Mouse (Mus musculus) G1E-ER4 (cell line): Measurements from ENCODE around the gene Lrpprc. TPM values are rescaled to one million over a fixed set of nuclear protein-coding genes. Genes with fewer than 3 reads are reported as not detected.

Experiments used
- GATA1 ChIP-seq: IDR thresholded peaks from one replicate; pipeline ENCODE4 v1.8.0; 2012; ENCODE audit warnings: low read length, inconsistent platforms
- polyA plus RNA-seq: library from polyadenylated mRNA; stranded (reverse); fragments of >175 nt; gene quantifications from 2 replicates; pipeline ENCODE4 v1.2.3, GENCODE M21; 2012

The Lrpprc gene
- 11.9 and 19.9 TPM in 2 replicates for polyA plus RNA-seq

DNA sequence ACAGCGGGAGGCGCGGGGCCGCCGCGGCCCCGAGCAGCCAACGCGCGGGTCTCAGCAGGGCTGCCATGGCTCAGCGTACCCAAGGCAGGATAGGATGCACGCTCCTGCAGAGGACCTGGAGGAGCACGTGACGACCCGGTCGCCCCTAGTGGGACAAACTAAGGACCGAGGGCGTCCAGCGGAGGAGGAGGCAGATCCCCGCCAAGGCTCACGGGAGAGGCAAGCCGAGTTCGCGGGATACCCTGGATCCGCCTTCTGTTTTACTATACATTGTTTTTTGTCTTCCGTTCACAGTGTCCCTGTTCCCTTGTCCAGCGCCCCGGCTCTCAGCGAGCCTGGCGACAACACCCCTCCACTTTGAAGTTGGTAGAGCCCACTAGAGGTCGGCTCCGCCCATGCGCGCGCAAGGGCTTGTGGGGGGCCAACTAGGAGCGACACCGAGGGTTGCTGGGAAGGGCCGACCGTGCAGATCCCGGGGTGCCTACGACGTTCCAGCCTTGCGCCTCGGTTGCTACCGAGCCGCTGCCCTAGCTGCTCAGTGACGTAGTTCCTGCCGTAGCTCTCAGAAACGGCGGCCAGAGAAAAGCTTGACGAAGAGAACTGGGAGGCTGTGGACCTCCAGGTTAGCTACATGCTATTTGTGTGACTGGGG is at the start of gene Lrpprc:
Gene Lrpprc (minus strand): TSS at position 343 of the 652 bp plus-strand sequence.
- TF ChIP-seq GATA1, result no peak

DNA sequence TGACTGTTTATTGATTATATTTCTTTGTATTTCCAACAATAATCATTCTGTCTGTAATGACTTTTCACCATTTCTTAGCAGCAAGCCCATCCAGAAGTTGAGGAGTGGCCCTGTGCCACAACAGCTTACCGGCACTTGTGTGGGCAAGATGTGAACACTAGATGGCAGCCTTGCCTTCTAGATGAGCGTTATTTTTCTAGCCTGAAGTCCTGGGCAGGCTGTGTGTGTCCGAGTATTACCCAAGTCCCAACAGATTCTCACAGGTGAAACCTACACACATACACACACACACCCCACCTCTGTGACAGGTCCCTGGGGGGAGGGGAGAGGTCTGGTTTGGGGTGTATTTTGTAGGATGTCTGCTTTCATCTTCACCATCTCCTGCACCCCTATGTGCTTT is 47.2 kb upstream of the Lrpprc start:
- TF ChIP-seq GATA1, result no peak

DNA sequence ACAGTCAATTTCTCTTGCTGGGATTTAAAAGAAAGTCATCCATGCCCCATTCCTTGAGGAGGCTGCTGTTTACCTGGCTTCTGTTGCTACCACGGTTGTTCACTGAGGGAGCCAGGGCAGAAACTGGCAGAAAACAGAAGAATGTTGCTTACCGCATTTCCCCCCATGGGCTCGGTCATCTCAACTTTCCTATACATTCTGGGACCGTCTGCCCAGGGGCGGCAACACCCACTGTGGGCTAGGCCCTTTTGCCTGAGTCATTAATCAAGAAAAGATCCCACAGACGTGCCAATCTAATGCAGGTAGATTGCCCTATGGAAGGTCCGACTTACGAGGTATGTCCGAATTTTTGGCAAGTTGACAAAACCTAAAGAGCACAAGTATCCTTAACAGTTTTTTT is 44.7 kb upstream of the Lrpprc start:
- no peak for TF ChIP-seq GATA1

GRCm38 (mm10) chr17:84832346-84832745 is 41.8 kb upstream of the Lrpprc start:
- TF ChIP-seq GATA1, result no peak

- TF ChIP-seq GATA1, result no peak
These were observed 37.7 kb upstream of the Lrpprc start for GRCm38 (mm10) chr17:84828301-84828700.

DNA sequence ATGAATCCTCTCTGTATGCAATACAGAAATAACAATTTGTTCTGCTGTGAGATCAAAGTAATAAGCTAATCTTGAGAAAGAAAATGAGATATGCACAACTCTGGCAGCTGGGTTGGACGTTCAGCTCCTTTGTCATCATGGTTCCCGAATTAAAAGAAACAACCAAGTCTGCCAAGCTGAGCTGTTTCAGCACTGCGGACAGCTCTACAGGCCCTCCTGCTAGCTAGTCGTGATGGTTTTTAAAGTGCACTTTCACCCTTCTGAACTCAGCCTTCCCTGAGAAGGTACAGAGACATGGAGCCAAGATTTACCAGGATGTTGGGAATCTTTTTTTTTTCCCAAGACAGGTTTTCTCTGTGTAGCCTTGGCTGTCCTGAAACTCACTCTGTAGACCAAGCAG is 30.0 kb upstream of the Lrpprc start:
- no peak for TF ChIP-seq GATA1

DNA sequence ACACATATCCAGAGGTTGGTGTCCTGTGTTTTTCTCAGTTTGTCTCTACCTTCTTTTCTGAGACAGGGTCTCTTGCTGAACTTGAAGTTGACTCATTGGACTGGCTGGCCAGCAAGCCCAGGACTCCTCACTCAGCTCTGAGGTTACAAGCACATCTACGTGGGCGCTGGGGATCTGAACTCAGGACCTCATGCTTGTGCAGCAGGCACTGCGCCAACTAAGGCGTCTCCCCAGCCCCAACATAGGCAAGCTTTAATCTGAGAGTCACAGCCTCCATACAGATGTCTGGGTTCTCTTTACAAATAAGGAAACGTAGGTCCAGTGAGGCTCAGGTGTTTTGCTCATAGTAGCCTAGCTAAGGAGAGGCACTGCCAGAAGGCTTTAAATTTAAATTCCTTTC is 27.8 kb upstream of the Lrpprc start:
- TF ChIP-seq GATA1, result no peak

- no peak for TF ChIP-seq GATA1
These were observed 25.4 kb upstream of the Lrpprc start for GRCm38 (mm10) chr17:84816014-84816461.

- no peak for TF ChIP-seq GATA1
These were observed 24.3 kb upstream of the Lrpprc start for GRCm38 (mm10) chr17:84814905-84815304.

DNA sequence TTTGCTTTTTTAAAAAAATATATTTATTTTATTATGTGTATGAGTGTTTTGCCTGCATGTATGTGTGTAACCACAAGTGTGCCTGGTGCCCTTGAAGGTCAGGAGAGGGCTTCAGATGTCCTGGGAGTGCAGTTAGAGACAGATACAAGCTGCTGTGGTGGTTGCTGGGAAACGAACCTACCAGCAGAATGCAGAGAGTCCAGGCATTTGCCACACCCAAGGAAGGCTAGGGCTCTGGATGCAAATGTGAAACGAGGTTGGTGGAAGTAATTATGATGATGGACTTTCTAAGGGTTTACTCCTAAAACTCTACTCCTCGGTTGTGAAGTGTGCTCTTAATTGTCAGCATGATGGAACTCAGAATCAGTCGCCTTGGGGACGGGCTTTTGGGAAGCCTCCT is 1.4 kb upstream of the Lrpprc start:
- no peak for TF ChIP-seq GATA1

- TF ChIP-seq GATA1, result no peak
These were observed 567 bp upstream of the Lrpprc start for GRCm38 (mm10) chr17:84791156-84791555.

- no peak for TF ChIP-seq GATA1
These were observed 546 bp downstream of the Lrpprc start for GRCm38 (mm10) chr17:84790043-84790442.

DNA sequence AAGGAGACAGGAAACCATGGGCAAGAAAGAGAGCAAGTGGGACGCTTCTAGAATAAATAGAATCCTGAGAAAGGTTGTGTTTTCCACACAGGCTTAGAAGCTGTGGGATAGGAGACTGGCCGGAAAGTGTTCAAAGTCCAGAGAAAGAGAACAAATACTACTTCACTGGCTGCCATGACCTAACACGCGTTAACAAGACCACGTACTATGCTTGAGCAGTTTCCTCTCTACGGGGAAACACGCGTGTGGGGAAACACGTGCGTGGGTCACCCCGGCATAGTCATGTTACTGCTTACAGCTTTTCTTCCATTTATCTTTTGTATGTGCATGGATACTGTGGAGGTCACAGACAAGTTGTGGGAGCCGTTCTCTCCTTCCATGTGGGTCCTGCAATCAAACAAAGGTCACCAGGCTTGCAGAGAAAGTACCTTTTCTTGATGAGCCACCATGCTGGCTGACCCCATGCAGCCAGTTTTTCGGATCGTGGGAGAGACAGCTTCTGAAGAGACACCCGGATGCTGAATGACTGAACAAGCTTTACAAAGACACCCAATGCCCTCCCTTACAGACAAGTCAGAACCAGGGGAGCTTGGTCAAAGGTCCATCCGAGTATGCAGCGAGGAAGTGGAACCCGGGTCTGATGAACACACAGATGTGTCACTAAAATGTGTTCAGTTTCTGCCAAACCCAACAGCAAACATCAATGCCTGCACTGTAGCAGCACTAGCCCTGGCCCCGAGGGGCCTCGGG is 2.0 kb downstream of the Lrpprc start:
- no peak for TF ChIP-seq GATA1

- TF ChIP-seq GATA1, result no peak
These were observed 3.1 kb downstream of the Lrpprc start for GRCm38 (mm10) chr17:84787477-84787876.

GRCm38 (mm10) chr17:84786911-84787310 is 3.7 kb downstream of the Lrpprc start:
- no peak for TF ChIP-seq GATA1

DNA sequence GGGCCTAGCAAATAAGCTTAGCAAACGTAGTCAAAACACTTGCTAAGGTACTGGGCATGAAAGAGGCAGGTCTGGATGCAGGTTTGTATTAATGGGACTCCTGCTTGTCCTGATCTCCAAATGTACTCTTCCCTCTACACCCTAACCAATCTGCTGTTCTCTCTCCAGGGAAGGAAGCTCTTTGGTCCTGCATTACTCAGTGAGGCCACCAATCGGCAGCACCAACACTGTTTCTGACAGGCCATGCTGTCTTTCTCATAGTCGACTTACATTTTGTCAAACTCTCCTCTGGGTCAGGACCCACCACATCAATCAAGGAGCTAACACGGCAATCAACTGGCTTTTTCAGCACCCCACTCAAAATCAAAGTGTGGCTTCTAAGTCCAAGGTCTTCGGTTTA is 5.4 kb downstream of the Lrpprc start:
- no peak for TF ChIP-seq GATA1

GRCm38 (mm10) chr17:84783491-84783890 is 7.1 kb downstream of the Lrpprc start:
- no peak for TF ChIP-seq GATA1
